Mouse (Mus musculus): ENCODE results near the gene Cd69. TPM values are rescaled to one million over a fixed set of nuclear protein-coding genes. Genes with fewer than 3 reads are reported as not detected.

Cd69 gene
- 80.1 TPM for polyA plus RNA-seq (2015; fragmentation: Illumina TruSeq; extraction: RNeasy Lipid Tissue Mini Kit (QIAGEN cat#74804); ENCODE audit: insufficient read depth, low replicate concordance)

DNA sequence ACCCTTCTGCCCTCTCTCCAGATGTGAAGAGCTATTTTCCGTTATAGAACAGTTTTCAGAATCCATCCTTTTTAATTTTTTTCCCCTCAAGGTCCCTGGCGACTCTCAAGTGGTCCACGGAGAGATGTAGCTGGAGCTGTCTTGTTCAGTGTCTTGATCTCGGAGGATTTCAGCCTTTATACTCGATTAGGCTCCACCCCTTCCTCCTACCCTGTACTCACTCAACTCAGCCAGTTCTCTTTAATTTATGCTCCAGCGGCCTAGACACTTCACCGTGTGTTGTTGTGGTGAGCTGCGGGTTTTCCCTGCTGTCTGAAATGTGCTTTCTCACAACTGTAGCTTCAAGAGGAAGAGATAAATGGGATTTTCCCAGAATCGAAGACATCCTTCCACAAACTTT lies at the start of gene Cd69:
Gene Cd69, minus strand, starts transcription at position 217 of the 400 bp plus-strand sequence.

Other genes with a start within 250 kb of the Cd69 start
- 13.9 TPM for gene Klrb1f, start 229.5 kb downstream of the Cd69 start, polyA plus RNA-seq (2015; fragmentation: Illumina TruSeq; extraction: RNeasy Lipid Tissue Mini Kit (QIAGEN cat#74804); ENCODE audit: insufficient read depth, low replicate concordance)
- gene Clec2e, start 174.5 kb downstream of the Cd69 start, polyA plus RNA-seq (2015; fragmentation: Illumina TruSeq; extraction: RNeasy Lipid Tissue Mini Kit (QIAGEN cat#74804); ENCODE audit: insufficient read depth, low replicate concordance), result not detected
- gene Clec2d, start 94.8 kb downstream of the Cd69 start, polyA plus RNA-seq (2015; fragmentation: Illumina TruSeq; extraction: RNeasy Lipid Tissue Mini Kit (QIAGEN cat#74804); ENCODE audit: insufficient read depth, low replicate concordance), result 375 TPM
- gene 4922502D21Rik, start 56.4 kb upstream of the Cd69 start, polyA plus RNA-seq (2015; fragmentation: Illumina TruSeq; extraction: RNeasy Lipid Tissue Mini Kit (QIAGEN cat#74804); ENCODE audit: insufficient read depth, low replicate concordance), result not detected
- gene Clec12a, start 67.3 kb upstream of the Cd69 start, polyA plus RNA-seq (2015; fragmentation: Illumina TruSeq; extraction: RNeasy Lipid Tissue Mini Kit (QIAGEN cat#74804); ENCODE audit: insufficient read depth, low replicate concordance), result 67.8 TPM
- 1.3 TPM for gene Clec12b, start 110.4 kb upstream of the Cd69 start, polyA plus RNA-seq (2015; fragmentation: Illumina TruSeq; extraction: RNeasy Lipid Tissue Mini Kit (QIAGEN cat#74804); ENCODE audit: insufficient read depth, low replicate concordance)
- gene Clec1b, start 121.9 kb upstream of the Cd69 start, polyA plus RNA-seq (2015; fragmentation: Illumina TruSeq; extraction: RNeasy Lipid Tissue Mini Kit (QIAGEN cat#74804); ENCODE audit: insufficient read depth, low replicate concordance), result 44.5 TPM
- gene Clec9a, start 133.4 kb upstream of the Cd69 start, polyA plus RNA-seq (2015; fragmentation: Illumina TruSeq; extraction: RNeasy Lipid Tissue Mini Kit (QIAGEN cat#74804); ENCODE audit: insufficient read depth, low replicate concordance), result 92.8 TPM
- gene Clec1a, start 176.6 kb upstream of the Cd69 start, polyA plus RNA-seq (2015; fragmentation: Illumina TruSeq; extraction: RNeasy Lipid Tissue Mini Kit (QIAGEN cat#74804); ENCODE audit: insufficient read depth, low replicate concordance), result 3.6 TPM
- gene Olr1, start 231.7 kb upstream of the Cd69 start, polyA plus RNA-seq (2015; fragmentation: Illumina TruSeq; extraction: RNeasy Lipid Tissue Mini Kit (QIAGEN cat#74804); ENCODE audit: insufficient read depth, low replicate concordance), result 0.21 TPM
- not detected for gene Tmem52b, start 237.1 kb upstream of the Cd69 start, polyA plus RNA-seq (2015; fragmentation: Illumina TruSeq; extraction: RNeasy Lipid Tissue Mini Kit (QIAGEN cat#74804); ENCODE audit: insufficient read depth, low replicate concordance)

Data from spleen, adult 10 weeks (tissue).